Mouse (Mus musculus): ENCODE data around the gene Sntb2. TPM values are rescaled to one million over a fixed set of nuclear protein-coding genes. Genes with fewer than 3 reads are reported as not detected.
A peak's percentile ranks its signal among the peaks of the same experiment; 100 is the strongest.

The Sntb2 gene
- polyA plus RNA-seq (2015; fragmentation: Nextera tagmentation; extraction: Ambion mirVana) = 9.1 and 10.2 TPM in 2 replicates

DNA sequence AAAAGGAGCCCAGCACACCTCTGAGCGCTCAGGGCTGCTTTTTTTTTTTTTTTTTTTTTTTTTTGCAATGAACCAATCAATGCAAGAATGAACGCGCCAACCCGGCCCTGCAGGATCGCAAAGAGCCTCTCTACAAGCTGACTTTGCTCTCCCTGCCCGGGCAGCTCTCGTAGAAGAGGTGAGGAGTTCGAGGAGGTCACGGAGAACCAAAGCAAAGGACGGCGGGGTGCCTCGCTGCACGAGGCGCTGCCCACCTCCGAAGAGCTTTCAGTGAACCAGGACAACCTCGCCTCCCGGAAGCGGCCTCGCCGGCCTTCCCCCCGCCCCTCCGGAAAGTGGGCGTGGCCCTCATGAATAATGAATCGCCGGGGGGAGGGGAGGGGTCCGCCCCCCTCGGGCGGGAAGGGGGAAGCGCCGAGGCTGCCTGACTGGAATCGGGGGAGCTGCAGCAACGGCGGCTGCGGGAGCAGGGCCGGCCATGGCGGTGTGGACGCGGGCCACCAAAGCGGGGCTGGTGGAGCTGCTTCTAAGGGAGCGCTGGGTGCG is at the start of gene Sntb2:
Gene Sntb2, plus strand, starts transcription at position 427 of the 546 bp plus-strand sequence.
- peak; percentile 73 for TF ChIP-seq EP300 (optimal IDR thresholded peaks at IDR 0.05)
- TF ChIP-seq CTCF (IDR thresholded peaks at IDR 0.05; ENCODE audit: low read depth) = peak; percentile 20; the same call in 1 of the 2 replicates
- ATAC-seq (ENCODE audit: low FRiP score, low TSS enrichment) = peak; percentile 87
- 1% methylated on average over 41 of the region's 41 CpGs for WGBS

DNA sequence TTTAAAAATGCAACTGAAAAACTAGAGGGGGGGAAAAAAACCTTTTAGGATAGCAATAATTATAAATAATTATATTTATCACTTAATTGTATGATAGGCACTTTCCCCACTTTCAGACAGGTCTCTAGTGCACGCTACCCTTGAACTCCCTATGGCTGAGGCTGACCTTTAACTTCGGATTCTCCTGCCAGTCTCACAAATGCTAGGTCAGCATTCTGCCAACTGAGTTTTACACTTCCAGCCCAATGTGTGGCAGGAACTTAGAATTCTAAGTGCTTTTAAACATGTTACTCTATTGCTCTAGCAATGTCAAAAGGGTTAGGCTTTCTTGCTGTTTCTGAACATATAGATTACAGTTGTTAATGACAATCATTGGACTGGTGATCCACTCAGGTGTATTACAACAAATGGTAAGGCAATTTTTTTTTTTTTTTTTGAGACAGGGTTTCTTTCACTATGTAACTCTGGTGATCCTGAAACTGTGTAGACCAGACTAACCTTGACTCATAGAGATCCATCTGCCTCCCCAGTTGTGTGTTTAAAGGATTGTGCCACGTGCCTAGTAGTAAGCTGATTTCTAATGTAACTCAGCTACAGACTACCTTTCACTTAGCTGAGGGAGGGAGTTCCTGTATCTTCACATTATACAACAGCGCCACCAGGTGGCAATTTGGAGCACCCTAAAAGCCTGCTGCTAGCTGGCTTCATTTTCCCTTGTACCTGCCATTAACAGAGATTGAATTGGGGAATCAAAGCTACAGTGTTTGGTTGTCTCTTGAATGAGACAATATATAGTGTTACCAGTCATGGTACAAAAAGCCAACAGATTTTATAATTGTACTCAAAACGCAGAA is 48.0 kb upstream of the Sntb2 start:
- TF ChIP-seq EP300 (optimal IDR thresholded peaks at IDR 0.05) = no peak
- TF ChIP-seq CTCF (IDR thresholded peaks at IDR 0.05; ENCODE audit: low read depth) = peak; percentile 94
- Histone ChIP-seq H3K36me3 (ENCODE audit: control insufficient read depth, insufficient read depth, low read length) (peaks cover 21% of the 10 kb centered on the region), H3K4me1 (replicated peaks; ENCODE audit: control insufficient read depth, insufficient read depth) (no peaks in the 10 kb centered on the region), H3K27me3 (ENCODE audit: control insufficient read depth, insufficient read depth, low read length) (no peaks in the 10 kb centered on the region), H3K4me2 (replicated peaks; ENCODE audit: low read depth) (no peak overlapping the region), H3K27ac (replicated peaks) (no peak overlapping the region), H3K9me3 (ENCODE audit: control insufficient read depth, low read length) (no peaks in the 10 kb centered on the region), H3K9ac (ENCODE audit: low read length) (no peak overlapping the region), H3K4me3 (ENCODE audit: low read depth, low read length) (no peak overlapping the region)
- peak; percentile 81 for ATAC-seq (ENCODE audit: low FRiP score, low TSS enrichment)
- peak; percentile 82 for DNase-seq (ENCODE audit: low spot score)
- 37% methylated on average over 5 of the region's 5 CpGs for WGBS

More for the DNA sequence above, at the start of gene Sntb2:
- no peaks in the 10 kb centered on the region for H3K27me3 ChIP-seq (ENCODE audit: control insufficient read depth, insufficient read depth, low read length)
- H3K4me1 ChIP-seq (replicated peaks; ENCODE audit: control insufficient read depth, insufficient read depth) = peaks cover 9% of the 10 kb centered on the region; the same call in 1 of the 2 replicates
- no peaks in the 10 kb centered on the region for H3K36me3 ChIP-seq (ENCODE audit: control insufficient read depth, insufficient read depth, low read length)
- peak; percentile 96 for DNase-seq (ENCODE audit: low spot score)
- peak within 1 kb of the TSS; percentile 94 for H3K9ac ChIP-seq (ENCODE audit: low read length)
- H3K9me3 ChIP-seq (ENCODE audit: control insufficient read depth, low read length) = no peaks in the 10 kb centered on the region
- peak within 1 kb of the TSS; percentile 94 for H3K4me3 ChIP-seq (ENCODE audit: low read depth, low read length)
- peak within 1 kb of the TSS; percentile 80 for H3K4me2 ChIP-seq (replicated peaks; ENCODE audit: low read depth)
- H3K27ac ChIP-seq (replicated peaks) = peak within 1 kb of the TSS; percentile 96

DNA sequence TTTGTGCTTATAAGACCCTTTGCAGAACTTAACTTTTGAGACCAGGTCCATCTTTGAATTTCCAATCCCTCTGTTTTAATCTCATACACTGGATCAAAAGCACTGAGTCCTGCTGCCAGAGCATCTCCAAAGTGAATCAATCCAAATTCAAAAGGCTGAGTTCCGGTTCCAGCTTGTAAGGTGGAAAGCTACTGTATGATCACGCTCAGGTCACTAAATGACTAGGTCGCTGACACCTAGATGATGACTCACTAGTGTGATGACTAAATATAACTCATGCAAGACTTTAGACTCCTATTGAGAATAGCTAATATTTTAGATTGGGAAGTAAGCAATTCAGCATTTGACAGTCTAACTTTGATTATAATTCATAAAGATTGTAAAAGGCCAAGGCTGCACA is 46.7 kb upstream of the Sntb2 start:
- DNase-seq (ENCODE audit: low spot score) = no peak
- H3K9me3 ChIP-seq (ENCODE audit: control insufficient read depth, low read length) = no peaks in the 10 kb centered on the region
- H3K27ac ChIP-seq (replicated peaks) = no peak overlapping the region
- no peak overlapping the region for H3K4me2 ChIP-seq (replicated peaks; ENCODE audit: low read depth)
- no peak for ATAC-seq (ENCODE audit: low FRiP score, low TSS enrichment)
- TF ChIP-seq CTCF (IDR thresholded peaks at IDR 0.05; ENCODE audit: low read depth) = no peak
- no peak overlapping the region for H3K9ac ChIP-seq (ENCODE audit: low read length)
- WGBS = 49% methylated on average over 3 of the region's 3 CpGs
- no peaks in the 10 kb centered on the region for H3K4me1 ChIP-seq (replicated peaks; ENCODE audit: control insufficient read depth, insufficient read depth)
- no peak overlapping the region for H3K4me3 ChIP-seq (ENCODE audit: low read depth, low read length)
- H3K36me3 ChIP-seq (ENCODE audit: control insufficient read depth, insufficient read depth, low read length) = peaks cover 18% of the 10 kb centered on the region
- H3K27me3 ChIP-seq (ENCODE audit: control insufficient read depth, insufficient read depth, low read length) = no peaks in the 10 kb centered on the region

DNA sequence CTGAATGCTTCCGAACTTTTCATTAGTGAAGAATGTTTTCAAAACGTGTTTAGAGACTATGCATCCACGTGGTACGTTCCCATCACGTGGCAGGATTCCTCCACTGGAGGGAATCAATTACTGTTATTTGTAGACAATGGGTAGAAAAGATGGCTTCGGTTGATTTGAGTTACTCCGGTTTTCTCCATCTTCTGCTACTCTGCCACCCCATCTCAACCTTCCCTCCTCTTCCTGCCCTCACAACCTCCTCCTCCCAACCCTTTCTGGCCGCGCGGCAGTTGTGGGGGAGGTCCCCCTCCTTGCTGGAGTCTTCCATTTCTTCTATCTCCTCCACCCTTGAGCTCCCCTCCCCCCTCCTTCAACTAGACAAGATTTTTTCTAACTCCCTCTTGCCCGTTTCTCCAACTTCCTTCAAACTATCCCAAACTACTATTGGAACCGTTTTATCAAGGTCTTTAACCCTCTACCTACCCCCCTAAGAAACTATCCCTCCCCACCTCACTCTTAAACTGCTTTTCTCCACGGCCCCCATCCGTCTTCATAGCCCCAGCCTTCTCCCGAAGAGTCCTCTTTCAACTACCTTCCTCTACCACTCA is 43.2 kb upstream of the Sntb2 start:
- H3K36me3 ChIP-seq (ENCODE audit: control insufficient read depth, insufficient read depth, low read length) = no peaks in the 10 kb centered on the region
- H3K27ac ChIP-seq (replicated peaks) = peak overlapping the region; percentile 96
- DNase-seq (ENCODE audit: low spot score) (peak; percentile 33), ATAC-seq (ENCODE audit: low FRiP score, low TSS enrichment) (no peak)
- peak overlapping the region; percentile 95 for H3K9ac ChIP-seq (ENCODE audit: low read length)
- peak overlapping the region; percentile 83 for H3K4me2 ChIP-seq (replicated peaks; ENCODE audit: low read depth)
- H3K4me1 ChIP-seq (replicated peaks; ENCODE audit: control insufficient read depth, insufficient read depth) = no peaks in the 10 kb centered on the region
- no peak for TF ChIP-seq EP300 (optimal IDR thresholded peaks at IDR 0.05)
- no peak for TF ChIP-seq CTCF (IDR thresholded peaks at IDR 0.05; ENCODE audit: low read depth)
- WGBS = under 1% methylated on average over 15 of the region's 15 CpGs
- peak overlapping the region; percentile 95 for H3K4me3 ChIP-seq (ENCODE audit: low read depth, low read length)
- H3K9me3 ChIP-seq (ENCODE audit: control insufficient read depth, low read length) = no peaks in the 10 kb centered on the region
- H3K27me3 ChIP-seq (ENCODE audit: control insufficient read depth, insufficient read depth, low read length) = no peaks in the 10 kb centered on the region

DNA sequence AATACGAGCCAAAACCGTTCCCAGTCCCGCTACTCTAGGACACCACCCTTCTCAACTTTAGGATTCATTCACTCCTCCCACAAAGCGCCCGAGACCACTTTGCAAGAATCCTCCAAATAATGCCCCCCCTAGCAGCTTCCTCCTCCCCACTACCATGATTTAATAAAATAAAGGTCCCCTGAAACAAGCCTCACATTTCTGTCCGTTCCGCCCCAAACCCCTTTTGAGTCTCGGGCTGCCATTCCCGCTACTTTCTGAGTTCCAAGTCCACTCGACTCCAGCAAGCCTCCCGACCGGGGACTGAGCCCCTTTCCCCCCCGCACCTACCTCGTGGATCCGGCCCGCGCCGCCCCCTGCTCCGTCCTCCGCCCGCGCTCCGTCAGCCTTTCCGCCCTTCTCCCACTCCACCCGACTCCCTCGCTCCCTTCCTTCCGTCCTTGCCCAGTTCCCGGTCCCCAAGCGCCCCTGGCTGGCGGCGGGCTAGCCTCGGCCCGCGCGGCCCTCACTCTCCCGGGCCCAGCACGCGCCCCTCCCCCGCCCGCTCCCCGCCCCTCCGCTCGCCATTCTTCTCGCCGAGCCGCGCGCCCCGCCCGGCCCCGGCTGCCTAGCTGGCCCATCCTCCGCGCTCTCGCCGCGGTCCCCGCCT is 42.6 kb upstream of the Sntb2 start:
- peak; percentile 76 for ATAC-seq (ENCODE audit: low FRiP score, low TSS enrichment)
- Histone ChIP-seq H3K4me2 (replicated peaks; ENCODE audit: low read depth) (peak overlapping the region; percentile 83), H3K36me3 (ENCODE audit: control insufficient read depth, insufficient read depth, low read length) (no peaks in the 10 kb centered on the region), H3K4me3 (ENCODE audit: low read depth, low read length) (peak overlapping the region; percentile 95), H3K27ac (replicated peaks) (peak overlapping the region; percentile 96), H3K9ac (ENCODE audit: low read length) (peak overlapping the region; percentile 95), H3K27me3 (ENCODE audit: control insufficient read depth, insufficient read depth, low read length) (no peaks in the 10 kb centered on the region), H3K9me3 (ENCODE audit: control insufficient read depth, low read length) (no peaks in the 10 kb centered on the region), H3K4me1 (replicated peaks; ENCODE audit: control insufficient read depth, insufficient read depth) (no peaks in the 10 kb centered on the region)
- TF ChIP-seq EP300 (optimal IDR thresholded peaks at IDR 0.05) = no peak
- no peak for TF ChIP-seq CTCF (IDR thresholded peaks at IDR 0.05; ENCODE audit: low read depth)
- 1% methylated on average over 54 of the region's 57 CpGs for WGBS
- DNase-seq (ENCODE audit: low spot score) = no peak
